13 mouse cellular contexts compared by ENCODE assay signal in genomic region chr11:108586551-108587184, GRCm38 (mm10).
DNase-seq lines count a peak whose midpoint lies in the region; ATAC-seq lines count a peak whose summit lies in the region.
"Had no signal": no experiment of that assay in that cellular context is flagged by ENCODE, and none has a peak within 500 bp of the region (broad histone marks: within the 10 kb centered on the region; RNA-seq: fewer than 3 reads in every experiment).

No protein-coding gene starts in this region.

- no peaks in the 10 kb centered on the region for H3K9me3 ChIP-seq in kidney, embryonic 14.5 days (ENCODE audit: control insufficient read depth, low read length)
- H3K9me3 ChIP-seq: limb, embryonic 13.5 days had no signal

- H3K4me3 ChIP-seq in kidney, embryonic 14.5 days (ENCODE audit: low read length): no peak overlapping the region
- H3K4me3 ChIP-seq: limb, embryonic 13.5 days had no signal

- no peaks in the 10 kb centered on the region for H3K27me3 ChIP-seq in kidney, embryonic 14.5 days (ENCODE audit: control insufficient read depth, insufficient read depth, low read length)
- H3K27me3 ChIP-seq: limb, embryonic 13.5 days had no signal

- H3K4me2 ChIP-seq in kidney, embryonic 14.5 days (replicated peaks; ENCODE audit: low read depth, low read length): no peak overlapping the region
- H3K4me2 ChIP-seq: limb, embryonic 13.5 days had no signal

- no peak overlapping the region for H3K27ac ChIP-seq in kidney, embryonic 14.5 days (ENCODE audit: low read depth, low read length)
- H3K27ac ChIP-seq: limb, embryonic 13.5 days had no signal

- no peak for DNase-seq in kidney, postnatal 36 days
- peak; percentile 17 for DNase-seq in right cerebral cortex, postnatal 4 days
- no peak for DNase-seq in right cerebral cortex, adult 2 months (ENCODE audit: low spot score in 2 of 2)
- DNase-seq in lung, adult 18-20 months: peak; percentile 11 to 46
- no peak for DNase-seq in cerebellum, adult 8-10 months
- no peak for DNase-seq in layer of hippocampus, postnatal 36 days
- no peak for DNase-seq in spleen, adult 12 weeks (ENCODE audit: low spot score)
- DNase-seq: cerebellum, adult 11 months; gastrocnemius, postnatal 36 days; kidney, postnatal 25 days had no signal

- H3K36me3 ChIP-seq in kidney, embryonic 14.5 days (ENCODE audit: control insufficient read depth, insufficient read depth, low read length): no peaks in the 10 kb centered on the region

- peak; percentile 87 for ATAC-seq in kidney, embryonic 14.5 days (ENCODE audit: low FRiP score, low TSS enrichment)
- ATAC-seq: CD4-positive, CD25-positive, alpha-beta regulatory T cell, adult 4 months had no signal

- 27% methylated on average over 7 of the region's 7 CpGs for WGBS in kidney, embryonic 14.5 days

- no peak overlapping the region for H3K9ac ChIP-seq in kidney, embryonic 14.5 days (ENCODE audit: low read depth, low read length)
- H3K9ac ChIP-seq: limb, embryonic 13.5 days had no signal

- H3K4me1 ChIP-seq in kidney, embryonic 14.5 days (ENCODE audit: control insufficient read depth, insufficient read depth, low read length): no peaks in the 10 kb centered on the region

Comparison
In these comparisons a context has a peak if more than half of its experiments do, and no peak if none do; other contexts are left out.
1. DNase-seq: peak in right cerebral cortex, postnatal 4 days (single experiment) and lung, adult 18-20 months (2 of 2); none in kidney, postnatal 36 days (0 of 2), right cerebral cortex, adult 2 months (0 of 2), cerebellum, adult 8-10 months (single experiment), layer of hippocampus, postnatal 36 days (0 of 2) and spleen, adult 12 weeks (single experiment).